Mouse (Mus musculus) E14TG2a.4 (cell line): ENCODE data around the gene Slc38a9.

Experiments used
- CTCF ChIP-seq: conservative IDR thresholded peaks from 2 replicates; pipeline ENCODE4 v1.5.1; 2014; ENCODE audit warnings: low read length
- NANOG ChIP-seq: IDR thresholded peaks from 2 replicates; pipeline ENCODE4 v1.6.1; 2014; ENCODE audit warnings: borderline replicate concordance, low read length, mixed read lengths

GRCm38 (mm10) chr13:112734906-112735713, 74.6 kb downstream of the Slc38a9 start:
- TF ChIP-seq CTCF, result no peak
- no peak for TF ChIP-seq NANOG
